Mouse (Mus musculus) forelimb bud, embryonic 11.5 days (tissue): Measurements from ENCODE around the gene Aipl1.
"Not testable (repeated sequence)": the region's sequence is repeated elsewhere in the genome, so short reads cannot be mapped to it uniquely, and the experiment has no call there.

Experiments
- DNase-seq: peaks from one replicate; pipeline ENCODE4 v3.0.0-alpha.2; 2012; ENCODE audit warnings: low read depth, low spot score

Aipl1 gene

GRCm38 (mm10) chr11:72016518-72017252, 20.6 kb downstream of the Aipl1 start:
- DNase-seq, result no peak

- no peak for DNase-seq
Observed at GRCm38 (mm10) chr11:72014674-72015073, 22.6 kb downstream of the Aipl1 start.

GRCm38 (mm10) chr11:72011955-72012354, 25.4 kb downstream of the Aipl1 start:
- DNase-seq, result no peak

GRCm38 (mm10) chr11:72010940-72011722, 26.2 kb downstream of the Aipl1 start:
- no peak for DNase-seq

GRCm38 (mm10) chr11:72010367-72010766, 26.9 kb downstream of the Aipl1 start:
- no peak for DNase-seq

GRCm38 (mm10) chr11:72005547-72005946, 31.8 kb downstream of the Aipl1 start:
- no peak for DNase-seq

GRCm38 (mm10) chr11:72003171-72003570, 34.1 kb downstream of the Aipl1 start:
- DNase-seq, result no peak

GRCm38 (mm10) chr11:72002138-72002853, 35.0 kb downstream of the Aipl1 start:
- DNase-seq, result no peak

- no peak for DNase-seq
Observed at GRCm38 (mm10) chr11:72000194-72000593, 37.1 kb downstream of the Aipl1 start.

- no peak for DNase-seq
Observed at GRCm38 (mm10) chr11:71996805-71997204, 40.5 kb downstream of the Aipl1 start.

- peak; percentile 29 for DNase-seq
Observed at GRCm38 (mm10) chr11:71995968-71996511, 41.3 kb downstream of the Aipl1 start.

- no peak for DNase-seq
Observed at GRCm38 (mm10) chr11:71992438-71992837, 44.9 kb downstream of the Aipl1 start.

GRCm38 (mm10) chr11:71991541-71991940, 45.8 kb downstream of the Aipl1 start:
- peak; percentile 62 for DNase-seq

- not testable (repeated sequence) for DNase-seq
Observed at GRCm38 (mm10) chr11:71989407-71989806, 47.9 kb downstream of the Aipl1 start.

GRCm38 (mm10) chr11:71987159-71988150, 49.9 kb downstream of the Aipl1 start:
- DNase-seq, result no peak

GRCm38 (mm10) chr11:71985783-71986182, 51.5 kb downstream of the Aipl1 start:
- DNase-seq, result no peak

GRCm38 (mm10) chr11:71985101-71985711, 52.1 kb downstream of the Aipl1 start:
- no peak for DNase-seq

GRCm38 (mm10) chr11:71984093-71984492, 53.2 kb downstream of the Aipl1 start:
- DNase-seq, result no peak
